Mouse (Mus musculus) liver, postnatal 0 days (tissue): ENCODE results near the gene Ntm.

Experiments used
- CTCF ChIP-seq: sonication (generic); IDR thresholded peaks from 2 replicates; pipeline ENCODE4 v1.5.1; 2016; ENCODE audit warnings: antibody characterized with exemption, low read depth
- EP300 ChIP-seq: IDR thresholded peaks from 2 replicates; pipeline ENCODE4 v1.6.1; 2016; ENCODE audit warnings: antibody characterized with exemption, low read depth, mild to moderate bottlenecking

DNA sequence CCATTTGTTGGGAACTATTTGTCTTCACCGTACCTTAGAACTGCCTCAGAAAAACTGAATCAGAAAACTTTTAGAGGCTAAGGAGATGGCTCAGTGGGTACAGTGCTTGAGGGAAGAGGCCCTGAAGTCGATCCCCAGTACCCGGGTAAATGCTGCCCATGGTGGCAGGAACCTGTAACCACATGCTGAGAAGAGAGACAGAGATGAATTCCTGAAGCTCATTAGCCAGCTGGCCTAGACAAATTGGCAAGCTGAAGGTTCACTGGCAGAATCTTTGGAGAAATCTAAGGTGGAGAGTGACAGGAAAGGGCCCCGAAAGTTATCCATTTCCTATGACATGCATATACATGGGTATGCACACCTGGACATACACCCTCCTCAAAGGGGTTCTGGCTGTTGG is 605.1 kb downstream of the Ntm start:
- TF ChIP-seq CTCF (no peak), EP300 (no peak)
